Mouse (Mus musculus): ENCODE measurements around the gene Gm11639.

DNA sequence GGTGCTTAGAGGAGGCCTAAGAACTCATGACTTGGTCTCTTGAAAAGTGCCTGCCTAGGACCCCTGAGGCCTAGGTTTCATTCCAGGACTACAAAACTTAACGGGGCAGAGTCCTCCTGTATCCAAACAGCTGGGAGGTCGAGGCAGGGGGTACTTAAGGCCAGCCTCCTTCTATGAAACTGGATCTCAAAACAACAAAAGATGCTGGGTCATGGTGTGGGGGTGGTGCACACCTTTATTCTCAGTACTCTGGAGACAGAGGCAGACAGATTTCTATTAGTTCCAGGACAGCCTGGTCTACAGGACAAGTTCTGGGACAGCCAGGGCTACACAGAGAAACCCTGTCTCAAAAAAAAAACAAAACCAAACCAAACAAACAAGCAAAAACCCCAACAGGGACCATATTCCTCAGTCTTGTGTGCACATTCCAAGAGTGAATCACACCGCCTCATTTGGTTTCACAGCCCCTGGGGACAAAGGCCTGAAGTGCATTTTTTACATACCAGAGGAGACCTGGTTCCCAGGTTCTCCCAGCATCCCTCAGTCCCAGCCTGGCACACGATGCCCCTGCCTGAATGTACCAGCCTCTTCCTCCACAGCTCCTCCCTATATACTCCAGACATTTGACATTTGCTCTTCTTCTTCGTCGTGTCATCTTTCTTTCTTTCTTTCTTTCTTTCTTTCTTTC is 474.3 kb downstream of the Gm11639 start:
- TF ChIP-seq EP300 (IDR thresholded peaks at IDR 0.05; ENCODE audit: low read depth) (no peak), CTCF (IDR thresholded peaks at IDR 0.05; ENCODE audit: low read depth) (no peak)

Data from liver, postnatal 0 days (tissue).